Mouse (Mus musculus) lung, postnatal 25 days (tissue): ENCODE measurements around the gene Rassf2.

Source experiments
- DNase-seq: peaks from one replicate; pipeline ENCODE4 v3.0.0; 2022; ENCODE audit warnings: low spot score

The Rassf2 gene

DNA sequence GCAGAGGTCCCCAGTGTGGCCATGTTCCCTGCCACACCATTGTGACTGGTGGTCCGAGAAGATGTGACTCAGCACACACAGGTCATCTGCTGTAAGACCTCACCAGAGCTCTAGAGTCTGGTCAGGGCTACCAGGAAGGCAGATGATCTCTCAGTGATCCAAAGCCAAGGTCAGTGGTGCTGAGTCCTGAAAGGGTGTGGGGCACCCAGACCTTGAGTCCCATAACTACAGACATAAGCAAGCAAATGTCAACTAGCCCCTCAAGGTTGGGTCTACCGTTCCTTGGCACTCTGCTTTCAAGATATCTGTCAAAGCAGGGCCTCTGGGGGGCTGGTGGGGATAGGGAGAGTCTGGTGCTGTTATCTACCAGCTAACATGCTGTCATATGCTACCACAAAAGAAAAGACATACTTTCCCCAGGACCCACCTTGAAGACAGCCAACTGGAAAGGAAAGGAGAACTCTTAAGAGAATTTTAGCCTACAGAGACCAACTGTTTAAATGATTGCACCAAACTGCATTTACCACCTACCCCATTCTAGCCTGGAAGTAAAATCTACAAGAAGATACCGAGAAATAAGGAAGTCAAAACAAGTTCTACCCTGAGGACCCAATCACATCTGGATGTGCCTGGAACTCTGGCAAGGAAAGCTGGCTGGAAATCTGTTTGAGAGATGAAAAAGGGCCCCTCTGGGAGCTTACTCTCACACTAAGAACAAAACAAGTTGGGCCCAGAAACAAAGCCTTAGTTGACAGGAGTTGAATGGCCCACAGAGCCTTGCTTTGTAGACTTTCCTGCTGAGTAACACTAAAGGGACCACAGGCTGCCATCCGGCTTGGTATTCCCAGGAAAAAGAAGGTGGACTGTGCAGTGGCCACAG is 4.8 kb upstream of the Rassf2 start:
- DNase-seq: no peak

DNA sequence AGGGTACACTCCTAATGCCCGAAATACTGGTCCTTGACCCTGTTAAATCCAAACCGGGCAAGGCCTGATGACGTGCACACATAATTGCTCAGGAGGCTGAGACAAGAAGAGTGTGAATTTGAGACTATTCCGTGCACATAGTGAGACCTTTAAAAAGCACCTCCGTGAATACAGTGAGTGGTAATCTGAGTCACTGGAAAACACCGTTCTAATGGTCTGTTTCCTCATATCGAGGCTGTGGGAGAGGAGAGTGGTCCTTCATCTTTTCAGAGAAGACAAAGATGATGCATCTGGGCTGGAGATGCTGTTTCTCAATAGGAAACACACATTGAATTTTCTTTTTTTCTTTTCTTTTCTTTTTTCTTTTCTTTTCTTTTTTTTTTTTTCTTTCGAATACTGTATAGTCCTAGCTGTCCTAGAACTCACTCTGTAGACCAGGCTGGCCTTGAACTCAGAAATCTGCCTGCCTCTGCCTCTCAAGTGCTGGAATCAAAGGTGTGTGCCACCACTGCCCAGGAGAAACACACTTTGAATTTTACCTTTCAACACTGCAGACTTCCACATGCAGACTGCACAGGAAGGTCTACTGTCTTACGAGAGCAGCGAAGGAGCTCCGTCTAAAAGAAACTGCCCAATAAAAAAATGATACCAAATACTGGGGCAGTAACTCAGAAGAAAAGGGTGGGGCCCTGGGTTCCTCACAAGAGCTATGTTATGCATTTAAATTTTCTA is 1.5 kb upstream of the Rassf2 start:
- no peak for DNase-seq

DNA sequence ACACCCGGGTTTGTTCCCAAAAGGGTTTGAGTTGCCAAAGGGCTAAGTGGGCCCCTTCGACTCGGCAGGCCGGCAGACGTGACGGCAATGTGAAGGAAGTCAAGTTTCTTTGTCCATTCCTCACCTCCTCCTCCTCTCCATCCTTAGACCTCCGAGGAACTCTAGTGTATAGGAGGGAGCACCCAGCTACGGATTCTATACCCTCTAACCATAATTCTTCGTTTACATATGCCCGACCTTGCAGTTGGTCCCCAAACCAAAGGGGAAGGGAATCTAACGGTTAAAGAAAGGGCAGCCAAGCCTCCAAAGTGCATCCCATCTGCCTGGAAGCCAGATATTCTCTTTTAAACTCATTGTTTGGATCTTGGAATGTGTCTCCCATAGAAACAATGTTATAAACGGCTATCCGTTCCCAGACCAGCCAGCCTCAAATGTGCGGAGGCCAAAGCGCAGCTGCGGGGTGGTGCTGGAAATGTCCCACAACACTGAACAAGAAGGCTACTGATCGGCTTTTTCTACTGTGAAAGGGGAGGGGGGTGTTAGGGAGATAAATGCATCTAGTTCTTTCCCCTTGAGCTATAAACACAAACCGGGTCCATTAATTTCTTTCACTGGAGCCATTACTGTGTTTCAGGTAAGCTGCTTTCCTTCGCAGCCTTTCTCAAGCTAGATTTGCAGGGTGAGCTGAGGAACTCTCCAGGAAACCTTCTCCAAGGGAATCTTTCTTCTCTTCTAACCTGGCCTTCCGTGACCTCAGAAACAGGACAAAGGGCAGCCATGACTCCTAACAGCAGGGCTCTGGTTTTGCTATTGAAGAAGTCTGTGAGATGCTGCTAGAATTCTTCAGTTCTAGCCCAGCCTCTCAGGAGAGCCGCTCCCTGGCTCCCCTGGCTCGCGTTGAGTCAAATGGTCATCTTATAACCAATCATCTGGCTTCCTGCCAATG is 633 bp upstream of the Rassf2 start:
- no peak for DNase-seq

DNA sequence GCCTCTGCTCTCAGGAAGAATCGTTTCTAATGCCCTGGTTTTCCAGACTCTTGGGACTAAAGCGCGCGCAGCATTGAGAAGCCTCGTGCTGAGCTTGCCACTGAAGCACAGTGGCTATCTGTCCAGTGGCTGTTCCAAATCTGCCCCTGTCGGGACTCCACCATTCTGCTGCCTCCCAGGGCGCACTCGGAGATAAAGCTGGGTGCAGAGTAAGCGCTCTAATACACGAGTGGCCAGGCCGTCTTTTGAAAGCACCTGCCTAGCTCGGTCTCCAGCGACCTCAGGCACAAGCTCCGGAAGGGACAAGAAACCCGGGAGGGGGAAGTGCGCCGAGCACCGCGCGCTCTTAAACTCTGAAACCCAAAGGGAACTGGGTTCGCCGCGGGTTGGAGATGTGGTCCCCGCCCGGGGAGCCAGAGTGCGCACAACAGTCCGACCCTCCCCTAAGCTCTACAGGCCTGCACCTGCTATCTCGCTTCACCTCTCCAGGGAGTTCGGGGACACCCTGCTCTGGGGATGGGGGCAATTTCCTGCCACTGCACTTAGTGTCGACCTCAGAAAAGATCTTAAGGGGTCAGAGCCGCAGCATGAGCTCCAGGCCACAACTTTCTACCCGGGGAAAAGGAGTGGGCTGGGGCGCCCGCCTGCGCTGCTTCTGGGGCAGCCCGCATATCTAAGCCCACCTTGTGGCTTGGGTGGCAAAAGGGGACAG is 1.0 kb downstream of the Rassf2 start:
- DNase-seq: peak; percentile 48

DNA sequence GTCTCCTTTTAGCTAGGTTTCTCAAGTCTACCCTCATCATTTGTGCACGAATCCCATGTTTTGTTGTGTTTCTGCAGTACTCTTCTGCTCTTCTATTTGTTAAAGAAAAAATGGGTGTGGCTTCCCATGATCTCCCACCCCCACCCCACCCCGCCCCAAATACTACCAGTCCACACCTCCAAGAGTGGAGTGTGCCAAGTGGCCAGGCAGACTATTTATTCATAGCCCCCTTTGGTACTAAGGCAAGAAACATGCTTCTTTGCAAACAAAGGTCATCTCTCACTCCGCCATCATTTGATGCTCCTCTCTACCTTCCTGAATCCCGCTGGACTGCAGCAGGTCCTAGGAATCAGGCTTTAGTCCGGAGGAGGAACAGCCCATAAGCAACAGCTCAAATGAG is 2.0 kb downstream of the Rassf2 start:
- no peak for DNase-seq

DNA sequence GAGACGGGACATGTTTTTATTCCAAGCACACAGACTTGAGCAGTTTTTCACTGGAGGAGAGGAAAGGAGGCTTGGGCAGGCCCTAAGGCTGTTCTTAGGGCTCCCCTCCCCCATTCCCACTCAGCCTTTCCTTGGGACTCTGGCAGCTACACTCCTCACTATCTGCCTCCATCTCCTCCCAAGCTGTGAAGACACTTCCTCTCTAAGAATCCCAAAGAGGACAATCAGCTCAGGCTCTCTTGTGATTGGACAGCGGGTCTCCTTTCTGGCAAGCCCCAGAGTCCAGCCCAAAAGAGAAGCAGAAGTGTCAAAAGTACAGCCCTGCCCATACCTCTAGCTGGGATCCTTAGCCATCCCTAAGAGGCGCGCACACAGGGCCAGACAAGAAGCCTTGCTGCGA is 2.7 kb downstream of the Rassf2 start:
- peak; percentile 48 for DNase-seq

DNA sequence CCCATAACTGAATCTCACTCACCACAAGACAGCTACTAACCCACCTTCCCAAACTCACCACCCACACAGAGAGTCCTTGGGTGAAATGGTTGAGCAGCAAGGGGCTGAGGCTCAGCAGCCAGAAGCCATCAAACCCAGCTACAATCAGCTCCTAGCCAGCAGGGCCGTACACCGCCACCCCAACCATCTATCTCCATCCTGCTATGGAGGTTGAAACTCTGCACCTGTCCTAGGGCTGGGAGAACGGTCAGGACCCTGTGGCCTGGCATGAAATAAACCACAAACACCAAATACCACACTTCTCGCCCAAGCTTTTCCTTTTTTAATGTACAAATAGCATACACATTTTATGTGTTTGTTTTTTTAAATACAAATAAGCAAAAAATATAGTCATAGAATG is 6.0 kb downstream of the Rassf2 start:
- DNase-seq: no peak

DNA sequence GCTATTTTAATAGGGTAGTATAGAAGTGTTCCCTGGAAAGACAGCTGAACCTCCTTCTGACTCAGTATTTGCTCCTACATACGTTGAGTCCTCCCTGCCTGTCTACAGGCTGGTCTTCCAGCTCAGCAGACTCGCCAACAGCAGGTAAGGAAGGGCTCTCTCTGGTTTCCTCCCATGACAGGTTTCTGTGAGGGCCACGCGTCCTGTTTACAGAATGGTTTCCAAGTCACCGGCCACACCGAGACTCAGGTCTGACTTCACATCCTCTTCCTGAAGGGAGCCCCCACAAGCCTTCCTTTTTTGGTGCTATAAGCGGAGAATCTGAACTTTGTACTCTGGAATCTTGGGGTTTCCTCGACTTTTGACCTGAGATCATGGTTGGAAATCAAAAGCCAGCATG is 7.4 kb downstream of the Rassf2 start:
- DNase-seq: peak; percentile 63

DNA sequence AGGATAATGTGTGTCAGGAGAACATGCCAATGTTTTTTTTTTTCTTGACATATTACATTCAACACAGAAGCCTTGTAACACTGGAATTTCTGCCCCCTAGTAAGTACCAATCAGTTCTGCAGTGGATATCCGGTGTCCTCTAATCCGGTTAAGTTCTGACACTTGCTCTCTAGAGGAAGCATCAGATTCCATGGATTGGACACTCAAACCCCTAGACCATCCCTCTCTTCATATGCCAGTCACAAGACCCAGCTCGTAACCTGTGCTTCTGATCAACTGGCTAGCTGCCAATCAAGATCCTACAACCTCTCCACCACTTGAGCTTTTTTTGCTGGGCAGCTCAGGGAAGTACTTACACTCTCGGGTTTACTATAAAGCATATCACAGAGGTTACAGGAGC is 8.4 kb downstream of the Rassf2 start:
- no peak for DNase-seq

DNA sequence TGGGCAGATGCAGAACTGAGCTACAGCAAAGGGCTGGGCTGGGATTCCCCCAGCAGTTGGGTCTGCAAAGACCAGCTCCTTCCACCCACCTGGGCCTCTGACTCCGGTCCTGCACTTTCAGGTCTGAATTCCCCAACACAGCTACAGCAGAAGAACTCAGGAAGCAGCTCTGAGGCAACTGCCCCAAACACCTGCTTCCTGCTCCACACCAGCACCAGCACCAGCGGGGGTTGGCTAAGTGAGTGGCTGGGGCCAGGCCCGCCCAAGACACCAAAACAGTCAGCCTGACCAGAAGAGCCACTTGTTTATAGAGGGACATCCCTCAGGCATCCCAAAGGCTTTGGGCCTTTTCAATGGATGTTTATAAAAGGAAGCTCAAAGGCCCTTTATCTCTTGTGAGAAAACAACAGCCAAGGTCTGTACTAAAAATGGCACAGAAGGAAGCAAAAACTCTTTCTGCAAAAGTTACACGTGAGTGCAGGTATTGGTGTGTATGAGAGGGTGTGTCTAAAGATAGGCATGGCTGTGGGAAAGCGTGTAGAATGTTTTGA is 9.0 kb downstream of the Rassf2 start:
- DNase-seq: peak; percentile 76

DNA sequence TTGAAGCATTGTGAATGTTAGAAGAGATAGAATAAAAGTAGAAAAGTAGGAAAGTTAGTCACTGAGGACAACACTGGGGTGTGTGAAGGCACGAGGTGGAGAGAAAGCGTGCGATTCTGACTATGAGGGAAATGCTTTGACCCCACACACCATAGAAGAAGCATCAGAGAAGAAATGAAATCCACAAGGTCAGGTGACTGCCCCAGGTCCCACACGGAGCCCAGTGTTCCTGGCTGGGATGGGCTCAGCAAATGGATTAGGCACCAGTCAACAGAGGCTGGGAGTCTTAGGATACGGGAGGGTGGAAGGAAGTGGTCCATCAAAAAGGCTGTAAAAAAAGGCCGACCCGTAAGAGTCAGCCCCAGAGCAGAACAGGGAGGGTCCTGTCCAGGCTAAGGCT is 9.6 kb downstream of the Rassf2 start:
- DNase-seq: no peak

DNA sequence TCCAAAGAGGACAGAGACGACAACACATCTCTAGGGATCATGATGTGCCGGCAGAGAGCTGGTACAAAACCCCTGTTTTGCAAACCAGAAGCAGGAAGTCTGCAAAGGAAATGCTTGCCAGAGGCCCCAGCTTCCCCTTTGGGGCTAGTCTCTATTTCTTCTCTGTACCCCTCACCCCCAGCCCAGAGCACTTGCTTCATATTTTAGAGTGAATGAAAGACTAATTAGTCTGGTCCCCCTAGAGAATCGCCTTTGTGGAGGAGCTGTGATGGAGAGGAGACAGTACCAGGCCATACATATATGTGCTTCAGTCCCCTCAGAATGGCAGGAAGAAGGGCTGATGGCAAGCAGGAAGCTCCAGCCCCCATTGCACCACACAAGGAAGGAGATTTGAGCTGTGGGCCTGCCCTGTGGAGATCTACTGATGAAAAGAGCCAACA is 10.7 kb downstream of the Rassf2 start:
- peak; percentile 70 for DNase-seq

DNA sequence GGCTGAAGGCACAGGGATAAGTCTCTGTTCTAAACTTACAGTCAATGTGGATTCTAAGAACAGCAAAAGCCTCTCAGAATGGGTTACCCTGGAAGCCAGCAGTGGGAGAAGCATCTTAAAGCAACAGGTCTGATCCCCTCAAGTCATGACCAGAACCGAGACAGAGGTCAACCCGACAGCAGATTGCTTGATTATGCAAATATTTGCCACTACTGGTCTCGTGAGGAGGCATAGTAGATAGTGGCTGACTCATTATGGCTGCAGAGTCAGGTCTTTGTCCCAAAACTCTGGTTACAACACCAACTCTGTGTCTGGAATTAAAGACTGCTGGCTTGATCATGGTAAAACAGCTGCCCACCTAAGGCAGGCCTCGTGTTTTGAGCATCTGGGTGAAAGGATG is 11.9 kb downstream of the Rassf2 start:
- no peak for DNase-seq

DNA sequence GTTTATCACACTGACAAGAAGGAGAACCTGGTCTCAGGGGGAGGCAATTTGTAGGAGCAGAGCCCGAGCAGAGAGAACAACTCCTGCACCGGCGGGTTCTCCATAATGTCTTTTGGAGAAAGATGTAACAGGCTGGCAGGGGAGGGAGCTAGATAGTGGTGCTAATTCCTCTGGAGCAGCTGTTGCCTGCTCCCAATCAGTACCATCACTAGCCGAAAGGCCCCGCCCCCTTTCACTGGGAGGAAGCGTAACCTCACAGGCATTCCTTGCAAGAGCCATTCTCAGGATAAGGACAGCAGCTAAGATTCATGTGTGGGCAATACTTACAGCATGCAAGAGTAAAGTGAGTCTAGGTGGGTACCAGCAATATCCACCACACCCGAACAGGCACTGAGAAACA is 12.4 kb downstream of the Rassf2 start:
- DNase-seq: peak; percentile 60

DNA sequence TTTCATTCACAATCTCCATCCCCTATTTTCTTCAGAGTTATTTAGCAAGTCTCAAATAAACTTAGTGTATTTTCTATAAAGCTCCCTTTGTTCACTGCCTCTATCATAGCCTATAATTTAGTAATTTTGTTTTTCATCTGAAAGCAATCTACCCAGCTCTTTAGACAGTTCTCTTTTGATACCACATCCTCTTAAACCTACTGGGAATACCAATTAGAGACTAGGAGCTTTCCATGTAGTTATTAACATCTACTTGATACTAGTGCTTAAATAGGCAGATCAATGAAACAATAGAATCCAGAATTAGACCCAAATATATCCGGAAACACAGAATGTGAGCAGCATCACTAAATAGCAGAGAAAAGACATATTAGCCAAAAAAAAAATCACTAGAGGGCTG is 14.0 kb downstream of the Rassf2 start:
- DNase-seq: no peak

DNA sequence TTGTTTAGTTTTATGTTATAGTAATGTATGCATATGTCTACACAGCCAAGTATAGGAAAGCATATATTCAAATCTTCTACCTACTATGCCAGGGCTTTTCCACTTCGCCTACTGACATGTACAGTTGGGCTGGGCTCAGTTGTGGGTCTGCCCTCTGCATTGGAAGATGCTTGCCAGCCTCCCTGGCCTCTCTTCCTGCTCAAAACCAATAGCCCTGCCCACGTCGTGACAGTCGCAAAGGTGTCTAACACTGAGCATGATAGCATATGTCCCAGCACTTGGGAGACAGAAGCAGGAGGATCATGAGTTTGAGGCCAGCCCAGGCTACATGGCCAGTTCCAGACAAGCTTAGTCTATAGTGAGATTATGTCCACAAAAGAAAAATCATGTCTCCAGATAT is 16.9 kb downstream of the Rassf2 start:
- no peak for DNase-seq

DNA sequence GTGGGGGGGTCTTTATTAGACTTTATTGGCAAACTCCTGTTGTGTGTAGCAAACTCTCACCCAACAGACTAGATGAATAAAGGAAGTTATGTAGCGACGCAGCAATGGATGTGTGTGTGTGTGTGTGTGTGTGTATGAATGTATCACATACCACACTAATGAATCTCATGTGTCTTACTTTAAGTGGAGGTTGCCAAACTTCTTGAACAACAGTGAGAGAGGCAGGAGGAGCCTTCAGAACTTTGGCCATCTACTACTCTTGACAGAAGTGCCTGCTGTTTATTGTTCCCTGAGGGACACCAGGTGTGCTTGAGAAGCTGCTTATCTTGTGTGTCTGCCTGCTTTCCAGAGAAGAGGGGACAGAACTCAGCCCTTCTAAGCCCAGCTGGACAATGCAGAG is 19.3 kb downstream of the Rassf2 start:
- DNase-seq: no peak

DNA sequence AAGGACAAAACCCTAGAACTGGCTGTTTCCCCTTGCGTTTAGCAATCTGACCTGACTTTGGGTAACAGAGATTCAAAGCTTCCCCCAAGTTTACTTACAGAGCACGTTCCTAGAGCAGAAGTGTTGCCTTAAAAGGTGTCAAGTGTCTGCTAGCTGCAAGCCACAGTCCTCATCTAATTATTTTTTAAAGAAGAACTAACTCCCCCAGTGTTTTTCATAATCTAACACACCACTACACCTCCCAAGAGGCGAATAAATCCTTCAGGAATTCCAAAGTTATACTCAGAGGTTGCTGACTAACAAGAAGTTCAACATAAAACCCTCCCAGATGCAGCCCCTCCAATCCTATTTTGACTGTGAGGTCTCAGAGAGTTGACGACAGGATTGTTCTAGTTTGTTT is 21.9 kb downstream of the Rassf2 start:
- DNase-seq: no peak

DNA sequence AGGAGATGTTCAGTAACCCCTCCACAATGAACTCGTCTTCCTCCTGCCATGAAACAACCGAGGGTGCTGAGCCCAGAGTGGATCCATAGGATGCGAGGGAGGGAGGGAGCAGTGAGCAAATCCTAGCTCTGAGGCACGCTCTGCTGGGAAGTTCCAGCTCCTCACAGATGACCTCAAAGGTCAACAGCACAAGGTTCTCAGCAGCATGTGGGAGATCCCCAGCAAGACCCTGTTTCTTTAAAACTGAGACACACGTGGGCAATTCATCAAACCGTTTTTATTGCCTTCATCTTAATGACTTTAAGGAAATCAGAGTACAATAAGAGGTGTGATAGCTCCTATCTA is 22.6 kb downstream of the Rassf2 start:
- DNase-seq: no peak

DNA sequence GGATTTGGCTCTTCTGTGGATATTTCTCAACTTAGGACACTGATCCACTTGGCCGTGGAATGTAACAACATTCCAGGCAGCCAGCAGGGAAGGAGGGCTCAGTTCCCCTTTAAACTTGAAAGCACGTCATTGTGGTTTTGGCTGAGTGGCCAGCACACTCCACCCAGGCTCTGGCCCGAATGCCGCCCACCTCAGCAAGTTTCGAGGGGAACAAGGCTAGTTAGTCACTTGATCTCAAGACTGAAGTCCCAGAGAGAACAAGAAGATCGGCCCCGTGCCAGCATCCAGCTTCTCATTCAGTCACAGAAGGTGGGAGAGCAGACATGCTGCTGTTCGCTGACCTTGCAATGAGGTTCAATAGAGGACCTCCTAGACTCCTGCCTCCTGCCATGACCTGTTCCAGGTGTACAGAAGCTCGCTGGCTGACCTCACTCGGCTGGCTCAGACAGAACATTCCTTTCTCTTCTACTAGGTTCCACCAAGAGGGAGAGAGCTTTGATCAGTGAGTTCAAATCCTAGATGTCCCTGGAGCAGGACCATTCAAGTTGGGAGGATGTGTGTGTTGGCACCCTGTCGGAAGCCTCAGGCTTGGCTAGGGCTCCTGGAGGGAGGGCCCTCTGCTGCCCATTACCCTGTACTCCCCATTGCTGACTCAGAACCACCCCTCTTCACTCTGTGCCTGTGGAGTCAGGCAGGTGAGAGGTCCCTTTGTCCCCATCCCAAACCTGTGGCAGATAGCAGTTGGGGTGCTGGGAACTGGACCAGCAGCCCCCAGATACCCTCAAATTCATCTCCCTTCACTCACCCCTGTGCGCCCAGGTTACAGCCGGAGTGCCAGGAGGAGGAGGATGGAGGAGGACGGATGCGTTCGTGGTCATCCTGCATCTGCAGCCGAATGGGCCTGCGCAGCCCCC is 23.2 kb downstream of the Rassf2 start:
- peak; percentile 94 for DNase-seq
